Mouse (Mus musculus): Measurements from ENCODE around the gene Vipr1. TPM values are rescaled to one million over a fixed set of nuclear protein-coding genes. Genes with fewer than 3 reads are reported as not detected.
A peak's percentile ranks its signal among the peaks of the same experiment; 100 is the strongest.

Gene Vipr1
- total RNA-seq, 4 experiments from 2014 or later = 0.58 to 2.2 (median 1.2) TPM

DNA sequence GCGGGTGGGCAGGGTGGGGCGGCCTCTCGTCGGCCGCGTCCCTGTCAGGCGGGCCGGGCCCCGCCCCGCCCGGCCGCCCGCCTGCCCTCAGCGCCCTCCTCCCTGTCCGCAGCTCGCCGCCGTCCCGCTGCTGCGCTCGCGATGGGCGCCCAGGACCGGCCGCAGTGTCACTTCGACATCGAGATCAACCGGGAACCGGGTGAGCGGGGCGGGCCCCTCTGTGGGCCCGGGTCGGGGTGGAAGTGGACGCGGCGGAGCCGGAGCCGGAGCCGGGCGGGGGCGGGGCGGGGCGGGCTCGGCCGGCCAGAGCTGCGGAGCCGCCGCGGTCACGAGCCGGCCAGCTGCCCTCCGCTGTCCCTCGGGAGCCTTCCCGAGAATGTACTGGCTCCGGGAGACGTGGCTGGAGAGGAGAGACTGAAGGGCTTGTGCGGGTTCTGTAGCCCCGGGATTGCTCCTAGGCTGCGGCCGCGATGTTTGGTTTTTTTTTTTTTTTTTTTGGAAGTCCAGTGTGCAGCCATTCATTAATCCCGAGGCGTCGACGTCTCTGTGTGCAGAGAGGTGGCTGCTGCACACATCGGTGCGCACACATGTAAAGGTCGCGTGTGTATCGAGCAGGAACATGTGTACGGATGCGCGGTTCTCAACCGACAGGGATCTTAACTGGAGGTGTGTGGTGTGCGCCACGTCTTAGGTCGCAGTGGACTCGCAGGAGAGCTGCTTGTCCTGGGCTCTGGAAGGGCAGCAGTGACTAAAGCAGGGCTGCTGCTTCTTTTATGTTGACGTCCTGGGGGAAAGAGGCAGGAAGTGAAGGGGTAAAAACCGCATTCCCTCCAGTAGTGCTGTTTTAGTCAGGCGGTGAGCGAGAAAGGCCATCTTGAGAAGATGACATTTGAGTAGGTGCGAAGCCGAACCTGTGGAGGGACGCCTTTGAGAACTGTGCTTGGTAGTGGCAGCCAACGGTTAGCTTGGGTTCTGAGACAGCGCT lies 77.1 kb downstream of the Vipr1 start:
- peak; percentile 37 for DNase-seq

Other genes starting within 250 kb of the Vipr1 start
- gene Cck, start 147.0 kb upstream of the Vipr1 start, total RNA-seq (2022) = 1 to 10 TPM in 3 of 4 experiments, under 1 TPM in 1; 0.74 to 4.8 (median 1.4) TPM
- under 1 TPM in 1 of 4 experiments, not detected in 3; 0.75 TPM for gene Lyzl4, start 620 bp upstream of the Vipr1 start, total RNA-seq (2022)
- 1 to 10 TPM; 6.4 to 8.3 (median 7.2) TPM for gene Sec22c, start 62.8 kb downstream of the Vipr1 start, total RNA-seq (2022)
- 10 to 100 TPM; 32.9 to 48.3 (median 40.6) TPM for gene Ss18l2, start 67.6 kb downstream of the Vipr1 start, total RNA-seq (2022)
- 100 to 1,000 TPM in 2 of 4 experiments, 10 to 100 TPM in 2; 57.2 to 146 (median 91.1) TPM for gene Nktr, start 76.5 kb downstream of the Vipr1 start, total RNA-seq (2022)
- gene Zfp651, start 116.6 kb downstream of the Vipr1 start, total RNA-seq (2022) = 10 to 100 TPM; 39.3 to 64.2 (median 52.9) TPM
- gene Klhl40, start 134.9 kb downstream of the Vipr1 start, total RNA-seq (2022) = under 1 TPM in 1 of 4 experiments, not detected in 3; 0.15 TPM
- gene Hhatl, start 149.8 kb downstream of the Vipr1 start, total RNA-seq (2022) = under 1 TPM in 1 of 4 experiments, not detected in 3; 0.59 TPM
- 1 to 10 TPM in 3 of 4 experiments, under 1 TPM in 1; 0.73 to 2.2 (median 1.6) TPM for gene Ccdc13, start 196.7 kb downstream of the Vipr1 start, total RNA-seq (2022)
- gene Higd1a, start 215.6 kb downstream of the Vipr1 start, total RNA-seq (2022) = 100 to 1,000 TPM in 1 of 4 experiments, 10 to 100 TPM in 3; 86.5 to 102 (median 87.4) TPM